Mouse (Mus musculus) bone marrow macrophage, adult 2 months (primary cell): ENCODE results near the gene Fbxw10.

ENCODE experiments used
- CTCF ChIP-seq: IDR thresholded peaks from 2 replicates; pipeline ENCODE4 v1.5.1; 2012; ENCODE audit warnings: low read depth, mild to moderate bottlenecking, low read length, moderate library complexity
- POLR2A ChIP-seq: IDR thresholded peaks from 2 replicates; pipeline ENCODE4 v1.6.1; 2012; ENCODE audit warnings: mild to moderate bottlenecking, low read depth, low read length, borderline replicate concordance

- TF ChIP-seq POLR2A = no peak
- TF ChIP-seq CTCF = no peak
These were observed 32.2 kb upstream of the Fbxw10 start for GRCm38 (mm10) chr11:62814625-62815024.
